Mouse (Mus musculus): ENCODE results near the gene F930015N05Rik.
A peak's percentile ranks its signal among the peaks of the same experiment; 100 is the strongest.

F930015N05Rik gene

GRCm38 (mm10) chr11:64436412-64436727, at the start of gene F930015N05Rik:
F930015N05Rik (minus strand) TSS chr11:64436653.
- DNase-seq (ENCODE audit: low spot score) = no peak

DNA sequence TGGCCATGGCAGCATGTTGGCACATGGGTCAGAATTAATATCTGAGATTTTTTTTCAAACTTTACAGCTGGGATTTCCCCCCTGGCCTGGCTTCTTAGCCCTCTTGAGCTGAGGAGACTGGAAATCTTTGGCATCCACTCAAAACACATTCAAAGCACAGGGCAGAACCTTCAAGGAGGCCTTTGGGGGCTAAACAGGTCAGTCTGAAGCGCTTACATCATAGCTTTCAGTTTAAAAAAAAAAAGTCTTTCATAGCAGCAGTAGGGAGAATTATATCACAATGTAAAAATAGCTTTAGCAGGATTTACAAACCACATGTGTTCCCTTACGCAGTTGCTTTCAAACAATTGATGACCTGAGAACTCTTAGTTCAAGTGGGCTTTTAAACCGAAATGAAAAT, 45.0 kb upstream of the F930015N05Rik start:
- no peak for DNase-seq (ENCODE audit: low spot score)

GRCm38 (mm10) chr11:64473679-64474078, 37.2 kb upstream of the F930015N05Rik start:
- DNase-seq (ENCODE audit: low spot score) = no peak

DNA sequence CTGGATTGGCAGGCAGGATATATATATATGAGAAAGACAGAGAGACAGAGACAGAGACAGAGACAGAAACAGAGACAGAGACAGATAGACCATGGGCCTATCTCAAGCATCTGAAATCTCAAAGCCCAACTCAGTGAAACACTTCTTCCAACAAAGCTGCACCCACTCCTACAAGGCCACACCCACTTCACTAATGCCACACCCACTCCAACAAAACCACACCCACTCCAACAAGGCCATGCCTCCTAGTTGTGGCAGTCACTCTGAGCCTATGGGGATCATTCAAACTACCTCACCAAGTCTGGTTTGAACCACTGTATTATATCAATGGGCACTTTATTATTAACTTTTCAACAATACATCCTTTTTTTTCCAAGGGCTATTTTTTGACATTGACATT, 34.2 kb upstream of the F930015N05Rik start:
- no peak for DNase-seq (ENCODE audit: low spot score)

- DNase-seq (ENCODE audit: low spot score) = no peak
Observed at GRCm38 (mm10) chr11:64468737-64469136, 32.3 kb upstream of the F930015N05Rik start.

- DNase-seq (ENCODE audit: low spot score) = no peak
Observed at GRCm38 (mm10) chr11:64461746-64462145, 25.3 kb upstream of the F930015N05Rik start.

DNA sequence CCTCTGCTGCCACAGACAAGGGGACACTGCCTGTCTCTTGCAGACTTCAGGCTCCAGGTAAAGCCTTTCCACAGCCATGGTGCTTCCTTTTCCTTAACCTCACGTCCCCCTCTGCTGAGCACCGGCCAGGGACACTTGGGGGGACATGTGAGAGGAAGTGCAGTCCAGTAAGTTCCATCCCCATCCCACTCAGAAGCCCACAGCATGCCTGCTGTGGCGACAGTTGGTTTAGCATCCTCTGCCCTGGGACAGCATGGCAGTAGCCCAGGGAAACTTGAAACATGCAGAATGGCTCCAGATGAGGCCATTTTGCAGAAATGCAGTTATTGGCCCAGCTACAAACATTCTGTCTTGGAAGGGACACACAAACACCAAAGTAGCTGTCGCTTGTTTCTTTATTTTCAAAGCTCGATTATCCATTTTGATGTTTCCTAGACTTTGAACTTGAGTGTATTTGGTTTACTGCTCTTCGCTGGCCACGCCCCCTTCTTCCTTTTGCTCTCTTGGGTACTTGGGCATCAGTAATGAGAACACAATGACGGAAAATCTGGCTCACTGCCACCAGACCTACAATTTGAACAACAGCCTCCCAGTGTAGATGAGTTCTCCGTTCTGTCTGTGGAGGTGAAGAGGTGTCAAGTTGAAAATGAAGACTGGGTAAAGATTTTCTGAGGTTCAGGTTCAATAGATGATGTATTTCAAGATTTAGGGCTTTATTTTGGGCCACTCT, 12.3 kb upstream of the F930015N05Rik start:
- no peak for DNase-seq (ENCODE audit: low spot score)

- DNase-seq (ENCODE audit: low spot score) = no peak
Observed at GRCm38 (mm10) chr11:64445227-64445626, 8.8 kb upstream of the F930015N05Rik start.

GRCm38 (mm10) chr11:64442701-64443100, 6.2 kb upstream of the F930015N05Rik start:
- DNase-seq (ENCODE audit: low spot score) = no peak

GRCm38 (mm10) chr11:64442119-64442518, 5.7 kb upstream of the F930015N05Rik start:
- peak; percentile 91 for DNase-seq (ENCODE audit: low spot score)

- DNase-seq (ENCODE audit: low spot score) = peak; percentile 42
Observed at GRCm38 (mm10) chr11:64438909-64439308, 2.5 kb upstream of the F930015N05Rik start.

DNA sequence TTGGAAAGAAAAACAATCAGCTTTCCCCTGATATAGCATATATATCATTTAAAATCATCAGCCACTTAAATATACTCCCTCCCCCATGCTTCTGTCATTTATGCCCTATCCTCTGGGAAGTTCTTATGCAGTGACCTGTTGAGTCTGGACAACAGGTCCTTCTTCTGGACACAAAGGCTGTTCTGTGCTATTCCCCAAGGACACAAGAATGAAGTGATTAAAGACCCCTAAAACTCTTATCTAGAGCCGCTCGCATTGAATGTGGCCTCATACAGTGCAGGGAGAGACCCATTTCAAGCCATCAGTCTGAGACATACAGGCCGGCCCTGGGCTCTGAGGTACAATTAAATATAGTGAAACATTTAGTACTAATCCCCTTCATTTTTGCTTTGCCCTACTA, 1.3 kb upstream of the F930015N05Rik start:
- DNase-seq (ENCODE audit: low spot score) = no peak

- no peak for DNase-seq (ENCODE audit: low spot score)
Observed at GRCm38 (mm10) chr11:64436791-64437298, 392 bp upstream of the F930015N05Rik start.

- DNase-seq (ENCODE audit: low spot score) = peak; percentile 59
Observed at GRCm38 (mm10) chr11:64435546-64436411, 674 bp downstream of the F930015N05Rik start.

- peak; percentile 71 for DNase-seq (ENCODE audit: low spot score)
Observed at GRCm38 (mm10) chr11:64434611-64435545, 1.6 kb downstream of the F930015N05Rik start, which contains the start of gene Hs3st3a1. Hs3st3a1 (plus strand) TSS chr11:64435332.

GRCm38 (mm10) chr11:64418969-64419368, 17.5 kb downstream of the F930015N05Rik start:
- DNase-seq (ENCODE audit: low spot score) = no peak

- DNase-seq (ENCODE audit: low spot score) = peak; percentile 34
Observed at GRCm38 (mm10) chr11:64400534-64401093, 35.8 kb downstream of the F930015N05Rik start.

- no peak for DNase-seq (ENCODE audit: low spot score)
Observed at GRCm38 (mm10) chr11:64397612-64398011, 38.8 kb downstream of the F930015N05Rik start.

DNA sequence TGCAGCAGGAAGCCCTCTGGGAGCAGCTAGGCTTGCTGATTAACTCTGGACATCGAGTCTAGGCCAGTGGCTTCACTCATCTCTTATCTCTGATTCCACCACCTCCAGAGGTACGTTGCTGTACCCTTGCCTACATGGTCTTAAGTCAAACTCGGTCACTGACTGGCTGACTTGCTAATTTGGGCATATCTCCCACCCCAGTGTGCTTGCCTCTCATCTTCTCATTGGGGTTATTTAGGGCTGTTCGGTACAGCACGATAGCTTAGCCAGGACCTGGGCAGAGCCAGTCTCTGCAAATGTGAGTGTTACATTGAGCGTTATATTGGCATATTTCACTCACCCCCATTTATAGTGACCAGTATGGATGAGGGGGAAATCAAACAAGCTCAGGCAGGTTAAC, 39.5 kb downstream of the F930015N05Rik start:
- no peak for DNase-seq (ENCODE audit: low spot score)

DNA sequence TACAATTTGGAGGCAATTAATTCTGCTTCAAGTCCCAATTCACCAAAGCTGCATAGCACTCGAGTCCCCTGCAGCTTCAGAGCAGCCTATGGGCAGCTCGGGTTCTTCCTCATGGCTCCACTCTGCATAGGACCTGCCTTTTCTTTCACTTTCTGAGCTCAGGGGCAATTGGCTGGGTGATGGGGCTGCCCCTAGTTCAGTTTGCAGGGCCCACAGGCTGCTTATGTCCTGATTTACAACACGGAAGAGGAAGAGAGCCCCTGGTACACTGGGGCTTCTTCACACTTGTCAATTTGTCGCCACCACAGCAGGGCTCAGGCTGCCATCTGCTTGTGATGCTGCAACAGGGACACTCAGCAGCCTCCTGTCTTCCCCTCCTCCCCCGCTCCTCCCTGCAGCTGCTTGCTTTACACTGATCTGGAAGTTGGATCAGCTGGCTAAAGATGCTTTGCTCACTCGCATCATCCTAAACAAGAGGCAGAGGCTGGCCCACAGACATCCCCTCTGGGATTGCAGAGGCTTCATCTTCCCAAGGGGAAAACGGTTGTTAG, 40.0 kb downstream of the F930015N05Rik start:
- DNase-seq (ENCODE audit: low spot score) = peak; percentile 72

- no peak for DNase-seq (ENCODE audit: low spot score)
Observed at GRCm38 (mm10) chr11:64386333-64386732, 50.1 kb downstream of the F930015N05Rik start.
